Mouse (Mus musculus): ENCODE measurements at regions not wholly inside any gene's neighbourhood (a gene's known extent, or its start where the extent isn't known, plus 50 kb on each side); places are given as distances from the start of the nearest gene placed in this dataset.
A peak's percentile ranks its signal among the peaks of the same experiment; 100 is the strongest.

- no peak overlapping the region for H3K4me3 ChIP-seq (replicated peaks; ENCODE audit: low read length)
- H3K36me3 ChIP-seq (ENCODE audit: control insufficient read depth, insufficient read depth, low read length) = no peaks in the 10 kb centered on the region
- ATAC-seq (ENCODE audit: low FRiP score, low read depth) (no peak), DNase-seq (ENCODE audit: low spot score) (peak; percentile 25)
- H3K9ac ChIP-seq (ENCODE audit: low read depth, low read length, severe bottlenecking) = no peak overlapping the region
- no peak for TF ChIP-seq POLR2A (IDR thresholded peaks at IDR 0.05; ENCODE audit: borderline replicate concordance, extremely low read depth, insufficient read depth, insufficient read length)
- H3K9me3 ChIP-seq (ENCODE audit: control insufficient read depth, low read length) = no peaks in the 10 kb centered on the region
- WGBS = 33% methylated on average over 1 of the region's 1 CpGs
- no peaks in the 10 kb centered on the region for H3K27me3 ChIP-seq (ENCODE audit: control insufficient read depth, insufficient read depth, low read length)
- no peaks in the 10 kb centered on the region for H3K4me1 ChIP-seq (ENCODE audit: control insufficient read depth, insufficient read depth, low read length)
- no peak overlapping the region for H3K27ac ChIP-seq (replicated peaks; ENCODE audit: low read depth, low read length)
- H3K4me2 ChIP-seq (replicated peaks; ENCODE audit: low read depth, low read length, severe bottlenecking) = no peak overlapping the region
Measured at GRCm38 (mm10) chr16:52934749-52935148, 480.9 kb upstream of the Alcam start.

- DNase-seq (ENCODE audit: low spot score) = no peak
- no peak overlapping the region for H3K9ac ChIP-seq (ENCODE audit: low read depth, low read length, severe bottlenecking)
- H3K4me3 ChIP-seq (replicated peaks; ENCODE audit: low read length) = no peak overlapping the region
- no peak for ATAC-seq (ENCODE audit: low FRiP score, low read depth)
- H3K9me3 ChIP-seq (ENCODE audit: control insufficient read depth, low read length) = no peaks in the 10 kb centered on the region
- no peaks in the 10 kb centered on the region for H3K27me3 ChIP-seq (ENCODE audit: control insufficient read depth, insufficient read depth, low read length)
- no peak overlapping the region for H3K27ac ChIP-seq (replicated peaks; ENCODE audit: low read depth, low read length)
- WGBS = 90% methylated on average over 3 of the region's 3 CpGs
- no peak for TF ChIP-seq POLR2A (IDR thresholded peaks at IDR 0.05; ENCODE audit: borderline replicate concordance, extremely low read depth, insufficient read depth, insufficient read length)
- no peaks in the 10 kb centered on the region for H3K36me3 ChIP-seq (ENCODE audit: control insufficient read depth, insufficient read depth, low read length)
- no peak overlapping the region for H3K4me2 ChIP-seq (replicated peaks; ENCODE audit: low read depth, low read length, severe bottlenecking)
- no peaks in the 10 kb centered on the region for H3K4me1 ChIP-seq (ENCODE audit: control insufficient read depth, insufficient read depth, low read length)
Measured at GRCm38 (mm10) chr16:52931978-52932377, 478.1 kb upstream of the Alcam start.

DNA sequence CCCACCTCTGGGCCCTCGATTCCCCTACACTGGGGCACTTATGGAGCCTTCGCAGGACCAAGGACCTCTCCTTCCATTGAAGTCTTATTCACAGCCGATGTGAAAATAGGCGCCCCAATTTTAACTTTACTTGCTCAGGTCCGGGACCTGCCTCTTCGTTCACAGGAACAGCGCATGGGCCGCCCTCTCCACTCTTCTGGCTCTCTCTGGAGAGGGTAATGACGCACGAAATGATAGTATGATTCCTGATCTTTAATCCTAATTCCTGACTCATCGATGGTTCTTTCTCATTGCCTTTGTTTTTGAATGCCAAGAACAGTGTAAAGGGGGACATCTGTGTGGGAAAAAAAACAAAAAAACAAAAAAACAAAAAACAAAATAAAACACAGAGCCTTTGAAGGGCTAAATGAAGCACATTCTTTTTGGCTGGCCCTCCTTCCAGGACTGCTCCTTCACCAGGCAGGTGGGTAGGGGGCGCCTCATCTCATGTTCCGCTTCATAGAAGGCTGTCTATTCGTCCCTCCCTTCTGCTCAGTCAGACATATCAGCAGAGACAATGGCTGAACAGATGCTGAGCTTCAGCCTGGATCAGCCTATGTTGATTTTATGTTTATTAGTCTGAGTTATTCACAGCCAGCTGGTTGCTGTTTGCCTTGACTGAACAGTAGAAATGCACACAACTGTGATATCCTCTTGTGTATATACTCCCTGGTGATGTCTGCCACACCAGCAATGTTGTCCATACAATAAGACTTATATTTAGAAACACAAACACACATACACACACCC, 438.8 kb upstream of the Alcam start:
- DNase-seq (ENCODE audit: low spot score) (no peak), ATAC-seq (ENCODE audit: low FRiP score, low read depth) (no peak)
- Histone ChIP-seq H3K36me3 (ENCODE audit: control insufficient read depth, insufficient read depth, low read length) (no peaks in the 10 kb centered on the region), H3K27ac (replicated peaks; ENCODE audit: low read depth, low read length) (no peak overlapping the region), H3K4me3 (replicated peaks; ENCODE audit: low read length) (no peak overlapping the region), H3K9ac (ENCODE audit: low read depth, low read length, severe bottlenecking) (no peak overlapping the region), H3K9me3 (ENCODE audit: control insufficient read depth, low read length) (no peaks in the 10 kb centered on the region), H3K27me3 (ENCODE audit: control insufficient read depth, insufficient read depth, low read length) (no peaks in the 10 kb centered on the region), H3K4me2 (replicated peaks; ENCODE audit: low read depth, low read length, severe bottlenecking) (no peak overlapping the region), H3K4me1 (ENCODE audit: control insufficient read depth, insufficient read depth, low read length) (no peaks in the 10 kb centered on the region)
- 87% methylated on average over 14 of the region's 14 CpGs for WGBS
- no peak for TF ChIP-seq POLR2A (IDR thresholded peaks at IDR 0.05; ENCODE audit: borderline replicate concordance, extremely low read depth, insufficient read depth, insufficient read length)

- no peak for ATAC-seq (ENCODE audit: low FRiP score, low read depth)
Measured at GRCm38 (mm10) chr16:52879463-52880114, 425.7 kb upstream of the Alcam start.

GRCm38 (mm10) chr16:52867833-52868232, 414.0 kb upstream of the Alcam start:
- no peak overlapping the region for H3K4me3 ChIP-seq (replicated peaks; ENCODE audit: low read length)
- DNase-seq (ENCODE audit: low spot score) (no peak), ATAC-seq (ENCODE audit: low FRiP score, low read depth) (no peak)
- H3K36me3 ChIP-seq (ENCODE audit: control insufficient read depth, insufficient read depth, low read length) = no peaks in the 10 kb centered on the region
- no peaks in the 10 kb centered on the region for H3K9me3 ChIP-seq (ENCODE audit: control insufficient read depth, low read length)
- H3K4me1 ChIP-seq (ENCODE audit: control insufficient read depth, insufficient read depth, low read length) = no peaks in the 10 kb centered on the region
- TF ChIP-seq POLR2A (IDR thresholded peaks at IDR 0.05; ENCODE audit: borderline replicate concordance, extremely low read depth, insufficient read depth, insufficient read length) = no peak
- H3K27ac ChIP-seq (replicated peaks; ENCODE audit: low read depth, low read length) = no peak overlapping the region
- H3K4me2 ChIP-seq (replicated peaks; ENCODE audit: low read depth, low read length, severe bottlenecking) = no peak overlapping the region
- WGBS = 73% methylated on average over 6 of the region's 6 CpGs
- no peak overlapping the region for H3K9ac ChIP-seq (ENCODE audit: low read depth, low read length, severe bottlenecking)
- no peaks in the 10 kb centered on the region for H3K27me3 ChIP-seq (ENCODE audit: control insufficient read depth, insufficient read depth, low read length)

More at GRCm38 (mm10) chr16:52879463-52880114, 425.7 kb upstream of the Alcam start:
- no peak overlapping the region for H3K27ac ChIP-seq (replicated peaks; ENCODE audit: low read depth, low read length)
- H3K9ac ChIP-seq (ENCODE audit: low read depth, low read length, severe bottlenecking) = no peak overlapping the region
- TF ChIP-seq POLR2A (IDR thresholded peaks at IDR 0.05; ENCODE audit: borderline replicate concordance, extremely low read depth, insufficient read depth, insufficient read length) = no peak
- 57% methylated on average over 4 of the region's 4 CpGs for WGBS
- H3K27me3 ChIP-seq (ENCODE audit: control insufficient read depth, insufficient read depth, low read length) = no peaks in the 10 kb centered on the region
- H3K4me3 ChIP-seq (replicated peaks; ENCODE audit: low read length) = no peak overlapping the region
- H3K9me3 ChIP-seq (ENCODE audit: control insufficient read depth, low read length) = no peaks in the 10 kb centered on the region
- H3K4me1 ChIP-seq (ENCODE audit: control insufficient read depth, insufficient read depth, low read length) = no peaks in the 10 kb centered on the region
- no peak overlapping the region for H3K4me2 ChIP-seq (replicated peaks; ENCODE audit: low read depth, low read length, severe bottlenecking)
- no peaks in the 10 kb centered on the region for H3K36me3 ChIP-seq (ENCODE audit: control insufficient read depth, insufficient read depth, low read length)
- peak; percentile 52 for DNase-seq (ENCODE audit: low spot score)

Data from limb, embryonic 14.5 days (tissue).